Mouse (Mus musculus) central nervous system, embryonic 14 days (tissue): ENCODE data around the gene Armh3. TPM values are rescaled to one million over a fixed set of nuclear protein-coding genes. Genes with fewer than 3 reads are reported as not detected.

Source experiments
- polyA plus RNA-seq: library from polyadenylated mRNA; depleted of rRNA; stranded (reverse); fragments of >200 nt; gene quantifications from 2 replicates; pipeline ENCODE4 v1.2.3, GENCODE M21; 2012; rRNA removed

The Armh3 gene
- 18.4 and 19.2 TPM in 2 replicates for polyA plus RNA-seq

DNA sequence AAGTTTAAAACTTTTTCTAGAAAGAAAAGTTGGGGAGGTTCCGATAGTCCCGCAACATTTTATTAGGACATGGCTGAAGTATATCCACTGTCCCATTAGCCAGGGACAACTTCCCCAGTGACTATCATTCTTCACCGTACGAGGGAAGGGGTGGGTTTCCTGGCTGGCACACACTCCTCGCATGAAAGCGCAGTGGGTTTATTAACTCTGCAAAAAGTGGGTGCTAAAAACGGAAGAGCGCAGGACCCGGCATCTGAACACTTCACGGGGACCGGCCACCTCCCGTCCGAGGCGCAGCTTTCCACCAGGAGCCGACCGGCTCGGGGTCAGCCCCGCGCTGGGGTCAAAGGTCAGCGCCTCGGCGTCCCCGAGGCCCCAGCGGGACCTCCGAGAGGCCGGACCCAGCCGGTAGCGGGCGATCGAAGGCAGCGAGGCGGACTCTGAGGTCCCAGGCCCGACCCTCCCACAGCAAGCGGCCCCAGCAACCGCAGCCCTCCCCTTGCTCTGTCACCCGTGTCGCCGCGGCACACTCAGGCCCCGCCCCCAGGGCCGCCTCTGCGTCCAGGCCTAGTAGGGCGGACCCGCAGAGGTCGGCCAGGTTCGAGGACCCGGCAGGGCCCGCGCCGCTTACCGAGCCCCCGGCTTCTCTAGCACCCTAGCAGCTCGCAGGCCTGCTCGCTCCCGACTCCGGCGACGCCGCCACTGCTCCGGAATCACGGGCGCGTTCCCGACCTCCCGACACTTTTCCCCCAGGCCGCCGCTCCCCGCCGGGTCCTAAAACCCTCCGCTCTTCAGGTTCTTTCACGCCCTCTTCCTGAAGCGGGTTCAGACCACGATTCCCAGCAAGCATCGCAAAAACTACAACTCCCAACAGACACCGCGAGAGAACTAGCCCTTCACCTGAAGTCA is at the start of gene Armh3:
Armh3 (minus strand) TSS at position 704 of the 909 bp plus-strand sequence.

DNA sequence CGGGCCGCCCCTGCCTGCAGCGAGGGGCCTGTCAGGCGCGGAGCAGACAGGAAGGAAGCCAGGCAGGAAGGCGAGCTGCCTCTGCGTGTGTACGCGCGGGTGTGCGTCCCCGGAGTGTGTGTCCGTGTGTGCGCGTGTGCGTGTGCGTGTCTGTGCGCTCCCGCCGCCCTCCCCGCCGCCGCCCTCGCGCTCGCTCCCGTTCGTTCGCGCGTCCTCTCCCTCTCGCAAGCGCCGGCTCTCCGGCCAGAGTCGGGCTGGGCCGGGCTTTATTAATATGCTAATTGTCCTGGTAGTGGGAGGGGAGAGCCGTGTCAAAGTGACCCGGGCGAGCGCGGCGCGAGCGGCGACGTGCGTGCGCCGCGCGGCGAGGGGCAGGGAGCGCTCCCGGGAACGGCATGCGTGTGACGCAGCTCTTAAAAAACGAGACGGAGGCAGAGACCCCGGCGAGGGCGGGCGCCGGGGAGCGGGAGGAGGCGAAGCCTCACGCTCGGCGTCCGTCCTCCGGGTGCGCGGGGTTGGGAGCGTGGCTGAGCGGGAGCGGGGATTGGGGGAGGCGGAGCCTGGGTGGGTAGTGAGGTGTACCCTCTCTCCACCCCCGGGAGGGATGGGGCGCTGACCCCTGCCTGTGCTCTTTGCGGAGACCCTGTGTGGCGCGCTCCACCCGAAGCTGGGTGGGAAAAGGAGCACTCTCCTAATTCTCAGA is 46.9 kb upstream of the Armh3 start, which contains the start of gene Ldb1:
Ldb1 (minus strand) TSS at position 222 of the 703 bp plus-strand sequence.

DNA sequence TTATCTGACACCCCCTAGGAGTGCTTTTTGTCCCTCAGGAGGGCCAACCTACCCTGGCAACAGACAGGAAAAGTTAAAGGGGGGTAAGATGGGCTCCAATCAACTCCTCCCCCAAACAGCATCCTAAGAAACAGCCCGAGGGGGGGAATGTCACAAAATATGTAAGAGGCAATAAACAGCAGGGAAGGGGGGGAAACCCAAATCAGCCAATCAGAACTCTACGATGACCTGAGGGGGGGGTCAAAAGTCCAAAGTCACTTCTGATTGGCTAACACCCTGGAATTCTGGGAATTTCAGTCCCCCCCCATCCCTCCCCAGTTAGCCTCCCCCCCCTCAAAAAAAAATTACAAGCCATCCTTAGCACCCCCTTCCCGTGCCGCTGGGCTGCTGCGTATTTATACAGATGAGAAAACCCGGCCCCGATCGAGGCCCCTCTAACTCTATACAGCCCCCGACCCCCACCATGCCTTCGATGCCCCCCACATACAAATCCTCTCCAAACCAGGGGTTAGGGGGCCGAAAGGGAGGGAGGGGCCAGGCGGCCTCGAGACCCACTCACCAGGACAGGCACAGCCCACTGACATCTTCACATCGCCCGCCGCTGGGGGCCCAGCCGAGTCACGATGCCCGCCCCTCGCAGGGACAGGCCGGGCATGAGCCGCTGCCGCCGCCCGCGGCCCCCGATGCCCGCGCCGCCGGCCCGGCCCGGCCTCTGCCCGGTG is 46.1 kb upstream of the Armh3 start, which contains the start of gene Pprc1:
Pprc1 (plus strand) TSS at position 616 of the 722 bp plus-strand sequence.

DNA sequence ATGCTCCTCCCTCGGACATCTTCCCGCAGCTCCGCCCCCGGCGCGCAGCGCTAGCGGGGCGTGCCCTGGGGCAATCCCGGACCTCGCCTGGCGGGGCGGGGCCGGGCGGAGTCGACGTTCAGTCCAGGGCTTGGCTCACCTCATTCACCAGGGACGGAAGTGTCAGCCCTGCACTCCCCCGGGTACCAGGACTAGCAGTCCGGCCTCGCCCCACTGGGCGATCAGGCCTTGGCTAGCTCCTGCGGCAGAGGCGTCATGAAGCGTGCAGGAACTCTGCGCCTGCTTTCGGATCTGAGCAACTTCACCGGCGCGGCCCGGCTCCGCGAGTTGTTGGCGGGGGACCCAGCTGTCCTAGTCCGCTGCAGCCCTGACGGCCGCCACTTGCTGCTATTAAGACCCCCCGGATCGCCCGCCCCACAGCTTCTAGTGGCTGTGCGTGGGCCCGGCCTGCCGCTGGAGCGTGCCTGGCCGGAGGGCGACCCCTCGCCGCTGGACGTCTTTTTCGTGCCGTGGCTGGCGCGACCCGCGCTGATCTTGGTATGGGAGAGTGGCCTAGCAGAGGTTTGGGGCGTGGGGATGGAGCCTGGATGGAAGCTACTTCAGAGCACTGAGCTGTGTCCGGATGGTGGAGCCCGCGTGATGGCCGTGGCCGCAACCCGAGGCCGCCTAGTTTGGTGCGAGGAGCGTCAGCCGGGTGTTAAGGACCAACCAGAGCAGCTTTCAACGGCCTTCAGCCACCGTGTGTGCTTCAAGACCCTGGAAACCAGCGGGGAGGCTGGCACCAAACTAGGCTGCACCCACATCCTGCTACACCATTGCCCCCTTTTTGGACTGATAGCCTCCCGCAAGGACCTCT is 5.3 kb upstream of the Armh3 start, which contains the start of gene Hps6:
Hps6 (plus strand) TSS at position 138 of the 856 bp plus-strand sequence.

DNA sequence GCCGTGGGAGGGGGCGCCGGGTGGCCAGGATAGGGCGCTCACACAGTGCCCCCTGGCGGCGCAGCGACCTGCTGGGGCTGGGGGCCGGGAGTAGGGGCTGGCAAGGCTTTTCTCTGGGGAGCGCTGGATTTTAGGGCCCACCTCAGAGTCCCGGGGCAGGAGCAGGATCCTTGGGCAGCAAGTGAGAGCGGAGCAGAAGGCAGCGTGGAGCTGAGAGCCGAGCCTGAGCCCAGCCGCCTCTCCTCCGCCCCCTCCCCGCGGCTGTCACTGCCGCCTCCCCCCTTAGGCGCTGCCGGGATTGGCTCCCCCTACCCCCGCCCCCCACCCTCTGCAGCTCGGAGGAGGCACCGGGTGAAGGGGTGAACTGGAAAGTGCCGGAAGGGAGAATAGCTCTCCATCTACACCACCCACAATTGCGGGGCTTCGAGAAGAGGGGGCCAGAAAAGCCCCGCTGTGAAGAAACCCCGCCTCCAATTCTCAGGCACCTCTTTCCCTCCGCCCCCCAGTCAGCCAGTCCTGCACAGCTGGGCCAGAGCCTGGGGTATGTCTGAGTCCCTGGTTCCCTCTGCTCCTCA is 182.4 kb downstream of the Armh3 start, which contains the start of gene Kcnip2:
Kcnip2 (minus strand) TSS at position 231 of the 575 bp plus-strand sequence.

DNA sequence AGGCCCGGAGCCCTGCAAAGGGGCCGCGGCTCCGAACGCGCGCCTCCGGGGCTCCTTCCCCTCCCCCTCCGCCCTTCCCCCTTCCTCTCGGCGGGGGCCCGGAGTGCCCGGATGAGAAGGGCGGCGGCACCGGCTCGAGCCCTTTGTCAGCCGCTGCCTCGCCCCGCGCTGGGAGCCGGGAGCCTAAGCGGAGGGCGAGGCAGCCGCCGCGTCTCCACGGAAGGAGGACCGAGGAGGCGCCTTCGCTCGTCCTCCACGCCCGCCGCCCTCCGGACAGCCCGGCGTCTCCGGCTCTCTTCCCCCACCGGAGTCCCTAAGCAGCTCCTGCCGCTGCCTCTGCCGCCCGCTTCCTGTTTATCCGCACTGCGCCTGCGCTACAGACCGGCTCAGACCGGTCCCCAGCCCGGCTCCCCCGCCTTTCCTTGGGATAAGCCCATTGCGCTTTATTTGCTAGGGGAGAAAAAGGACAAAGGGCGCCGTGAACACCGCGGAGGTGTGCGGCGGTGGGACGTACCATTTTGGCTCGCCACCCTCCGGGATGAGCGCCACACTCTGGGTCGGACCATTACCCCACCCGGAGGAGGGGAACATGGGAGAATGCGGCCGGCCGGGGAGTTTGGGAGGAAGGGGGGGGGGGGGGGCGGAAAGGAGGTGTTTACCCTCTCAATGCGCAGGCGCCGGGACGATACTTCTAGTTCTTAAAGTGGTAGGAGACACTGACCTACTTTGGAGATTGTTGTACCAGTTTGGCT is 214.9 kb downstream of the Armh3 start, which contains the start of gene Mgea5:
Mgea5 (minus strand) TSS at position 657 of the 752 bp plus-strand sequence.

Other genes with a start within 250 kb of the Armh3 start
- gene Npm3, start 248.9 kb downstream of the Armh3 start, polyA plus RNA-seq = 92.1 and 93.8 TPM in 2 replicates
- 144 and 151 TPM in 2 replicates for gene Mgea5, start 214.7 kb downstream of the Armh3 start, polyA plus RNA-seq
- gene Kcnip2, start 182.4 kb downstream of the Armh3 start, polyA plus RNA-seq = 8.2 TPM in 2 replicates
- gene Hps6, start 5.0 kb upstream of the Armh3 start, polyA plus RNA-seq = 1.5 and 2.1 TPM in 2 replicates
- 28.8 and 34.4 TPM in 2 replicates for gene Pprc1, start 46.4 kb upstream of the Armh3 start, polyA plus RNA-seq
- gene Ldb1, start 46.7 kb upstream of the Armh3 start, polyA plus RNA-seq = 437 and 513 TPM in 2 replicates
- 63.6 and 64.1 TPM in 2 replicates for gene Nolc1, start 77.4 kb upstream of the Armh3 start, polyA plus RNA-seq
- not detected in 2 replicates for gene Elovl3, start 133.4 kb upstream of the Armh3 start, polyA plus RNA-seq
- gene Pitx3, start 149.8 kb upstream of the Armh3 start, polyA plus RNA-seq = 1.5 and 3.9 TPM in 2 replicates
- gene Gbf1, start 154.0 kb upstream of the Armh3 start, polyA plus RNA-seq = 74.4 and 83.3 TPM in 2 replicates